Mouse (Mus musculus) c-Kit-positive CD71-positive TER-119-negative erythroid progenitor cells, embryonic 14.5 days (primary cell): ENCODE data around the gene Ppp2r3a.

Experiments used
- DNase-seq: peaks from one replicate; pipeline ENCODE4 v3.0.0-alpha.2; 2013; ENCODE audit warnings: low read depth

Gene Ppp2r3a

GRCm38 (mm10) chr9:101074332-101075021 lies 177.1 kb downstream of the Ppp2r3a start:
- peak; percentile 40 for DNase-seq

GRCm38 (mm10) chr9:101073987-101074331 lies 177.6 kb downstream of the Ppp2r3a start, which contains the start of gene Msl2:
TSS of gene Msl2 (plus strand) at chr9:101074101.
- no peak for DNase-seq

- peak; percentile 94 for DNase-seq
Observed at GRCm38 (mm10) chr9:101073041-101073986, 178.3 kb downstream of the Ppp2r3a start.

- DNase-seq, result no peak
Observed at GRCm38 (mm10) chr9:101072506-101072905, 179.1 kb downstream of the Ppp2r3a start.

- no peak for DNase-seq
Observed at GRCm38 (mm10) chr9:101069781-101070180, 181.8 kb downstream of the Ppp2r3a start.

GRCm38 (mm10) chr9:101065076-101065602 lies 186.5 kb downstream of the Ppp2r3a start:
- DNase-seq, result no peak

GRCm38 (mm10) chr9:101062253-101062780 lies 189.3 kb downstream of the Ppp2r3a start:
- DNase-seq, result no peak

GRCm38 (mm10) chr9:101061035-101061434 lies 190.6 kb downstream of the Ppp2r3a start:
- DNase-seq, result no peak

- DNase-seq, result no peak
Observed at GRCm38 (mm10) chr9:101057156-101057555, 194.4 kb downstream of the Ppp2r3a start.
